ENCODE assay signal across 10 mouse cellular contexts in the genomic region with DNA sequence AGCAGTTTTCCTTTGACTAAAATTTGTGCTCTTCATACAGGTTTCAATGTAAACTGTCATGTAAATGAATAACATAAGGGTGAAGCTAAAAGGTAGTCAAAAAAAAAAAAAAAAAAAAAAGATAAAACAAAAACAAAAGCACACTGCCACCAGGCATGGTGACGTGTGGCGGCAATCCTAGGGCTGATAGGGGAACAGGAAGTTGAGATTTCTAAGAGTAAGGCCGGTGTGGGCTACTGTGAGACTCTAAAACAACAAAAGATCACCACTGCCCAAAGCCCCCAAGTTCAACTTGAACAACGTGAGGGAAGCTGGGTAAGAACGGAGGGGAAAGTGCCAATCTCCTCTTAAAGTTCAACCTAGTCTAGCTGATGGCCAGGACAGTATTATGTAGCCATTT. TPM values are rescaled to one million over a fixed set of nuclear protein-coding genes. Genes with fewer than 3 reads are reported as not detected.
DNase-seq lines count a peak whose midpoint lies in the region; ATAC-seq and TF ChIP-seq lines count a peak whose summit lies in the region.
"Had no signal": no experiment of that assay in that cellular context is flagged by ENCODE, and none has a peak within 500 bp of the region (broad histone marks: within the 10 kb centered on the region; RNA-seq: fewer than 3 reads in every experiment).

No protein-coding gene starts in this region.

- no peaks in the 10 kb centered on the region for H3K9me3 ChIP-seq in heart, embryonic 16.5 days (replicated peaks; ENCODE audit: control insufficient read depth, low read length)
- H3K9me3 ChIP-seq in liver, embryonic 14.5 days (ENCODE audit: control insufficient read depth, low read length), result no peaks in the 10 kb centered on the region
- H3K9me3 ChIP-seq: limb, embryonic 12.5 days had no signal

- 21% methylated on average over 5 of the region's 5 CpGs for WGBS in heart, embryonic 16.5 days
- 22% methylated on average over 5 of the region's 5 CpGs for WGBS in liver, embryonic 14.5 days (ENCODE audit: insufficient replicate concordance)

- no peaks in the 10 kb centered on the region for H3K27me3 ChIP-seq in heart, embryonic 16.5 days (ENCODE audit: control insufficient read depth, insufficient read depth, low read length)
- no peaks in the 10 kb centered on the region for H3K27me3 ChIP-seq in liver, embryonic 14.5 days (ENCODE audit: control insufficient read depth, insufficient read depth, low read length)
- H3K27me3 ChIP-seq: limb, embryonic 12.5 days had no signal

- DNase-seq in heart, adult 11 months, result no peak
- DNase-seq in 416B (ENCODE audit: low read depth) (peak; percentile 69), MEL-GATA-1-ER (ENCODE audit: extremely low read depth, low read depth) (peak; percentile 34)
- DNase-seq in liver, embryonic 14.5 days (ENCODE audit: low read depth in 3 of 3, low spot score in 3 of 3), result no peak
- no peak for DNase-seq in right cerebral cortex, postnatal 14 days
- no peak for DNase-seq in right cerebral cortex, postnatal 25 days
- DNase-seq: gastrocnemius, postnatal 14 days had no signal

- H3K4me1 ChIP-seq in heart, embryonic 16.5 days (ENCODE audit: control insufficient read depth, insufficient read depth, low read length), result peaks cover 43% of the 10 kb centered on the region
- H3K4me1 ChIP-seq in liver, embryonic 14.5 days (replicated peaks; ENCODE audit: control insufficient read depth in 2 of 2, insufficient read depth in 2 of 2, low read length in 1 of 2), result peaks cover 8 to 11% of the 10 kb centered on the region in 2 experiments

- TF ChIP-seq CTCF in liver, embryonic 14.5 days (IDR thresholded peaks at IDR 0.05; ENCODE audit: low read depth), result no peak

- H3K36me3 ChIP-seq in heart, embryonic 16.5 days (ENCODE audit: control insufficient read depth, insufficient read depth), result peaks cover 15% of the 10 kb centered on the region
- H3K36me3 ChIP-seq in liver, embryonic 14.5 days (replicated peaks; ENCODE audit: control insufficient read depth, insufficient read depth, low read depth), result peaks cover 2% of the 10 kb centered on the region; the same call in 1 of the 2 replicates

- peak overlapping the region; percentile 77 for H3K4me2 ChIP-seq in heart, embryonic 16.5 days (ENCODE audit: low read depth, low read length)
- peak overlapping the region; percentile 24 for H3K4me2 ChIP-seq in liver, embryonic 14.5 days (ENCODE audit: low read depth)

- H3K27ac ChIP-seq in heart, embryonic 16.5 days (ENCODE audit: low read length), result peak overlapping the region; percentile 98
- H3K27ac ChIP-seq in liver, embryonic 14.5 days, result no peak overlapping the region
- H3K27ac ChIP-seq: limb, embryonic 12.5 days had no signal

- H3K9ac ChIP-seq in heart, embryonic 16.5 days (ENCODE audit: low read length), result peak overlapping the region; percentile 96
- H3K9ac ChIP-seq in liver, embryonic 14.5 days (replicated peaks), result no peak overlapping the region
- H3K9ac ChIP-seq: limb, embryonic 12.5 days had no signal

- ATAC-seq in heart, embryonic 16.5 days (replicated peaks; ENCODE audit: extremely low read depth, insufficient read depth, low FRiP score), result no peak
- ATAC-seq in liver, embryonic 14.5 days (ENCODE audit: insufficient read depth), result no peak
- no peak for ATAC-seq in erythroid progenitor cell, adult 5-6 weeks (replicated peaks; ENCODE audit: low FRiP score, poor library complexity, severe bottlenecking)

- peak overlapping the region; percentile 51 for H3K4me3 ChIP-seq in heart, embryonic 16.5 days (ENCODE audit: low read length)
- H3K4me3 ChIP-seq in liver, embryonic 14.5 days (ENCODE audit: insufficient read depth in 1 of 2, low read depth in 2 of 2, low read length in 2 of 2), result no peak overlapping the region
- H3K4me3 ChIP-seq: limb, embryonic 12.5 days had no signal

- TF ChIP-seq EP300 in liver, embryonic 14.5 days (IDR thresholded peaks at IDR 0.05; ENCODE audit: low read depth), result no peak

RNA-seq across cellular contexts. Expression of gene Wdpcp, which starts 3.0 kb away (rescaled TPM):
- polyA plus RNA-seq in heart, embryonic 16.5 days (2015; fragmentation: Nextera tagmentation; extraction: Ambion mirVana), result 7.4 and 7.8 TPM in 2 replicates
- polyA plus RNA-seq in liver, embryonic 14.5 days (2012; rRNA removed), result 0.63 and 0.73 TPM in 2 replicates
- 0.57 and 0.96 TPM in 2 replicates for polyA plus RNA-seq in liver, embryonic 14.5 days (2014; fragmentation: Nextera tagmentation; extraction: Ambion mirVana)
- 0.84 TPM in 1 of 2 replicates, not detected in the other for total RNA-seq in erythroid progenitor cell, adult 5-6 weeks (2015; ENCODE audit: low replicate concordance)
- total RNA-seq in erythroid progenitor cell, adult 5-6 weeks (2017; ENCODE audit: low replicate concordance), result 1.6 and 4.7 TPM in 2 replicates

RNA-seq across cellular contexts. Expression of gene Mdh1, which starts 3.2 kb away (rescaled TPM):
- 2,007 and 2,061 TPM in 2 replicates for polyA plus RNA-seq in heart, embryonic 16.5 days (2015; fragmentation: Nextera tagmentation; extraction: Ambion mirVana)
- 44.6 and 80.4 TPM in 2 replicates for polyA plus RNA-seq in liver, embryonic 14.5 days (2012; rRNA removed)
- 184 and 189 TPM in 2 replicates for polyA plus RNA-seq in liver, embryonic 14.5 days (2014; fragmentation: Nextera tagmentation; extraction: Ambion mirVana)
- total RNA-seq in erythroid progenitor cell, adult 5-6 weeks (2015; ENCODE audit: low replicate concordance), result 23.1 and 76.3 TPM in 2 replicates
- total RNA-seq in erythroid progenitor cell, adult 5-6 weeks (2017; ENCODE audit: low replicate concordance), result 11.2 and 21.8 TPM in 2 replicates

Comparison
In these comparisons a context has a peak if more than half of its experiments do, and no peak if none do; other contexts are left out.
1. DNase-seq: peak in 416B (single experiment) and MEL-GATA-1-ER (single experiment); none in heart, adult 11 months (single experiment), liver, embryonic 14.5 days (0 of 3), right cerebral cortex, postnatal 14 days (single experiment) and right cerebral cortex, postnatal 25 days (single experiment).
2. RNA of gene Mdh1, which starts 3.2 kb away (polyA plus RNA-seq): 2,007 to 2,061 TPM in heart, embryonic 16.5 days; 44.6 to 189 TPM in liver, embryonic 14.5 days; every median in the first group is over 10 times any median in the second.